Mouse (Mus musculus): Measurements from ENCODE around the gene Ganc.

The Ganc gene

GRCm38 (mm10) chr2:120501136-120501918 lies 97.6 kb downstream of the Ganc start:
- no peak for DNase-seq (ENCODE audit: low spot score in 2 of 2)

GRCm38 (mm10) chr2:120501931-120502604 lies 98.4 kb downstream of the Ganc start:
- DNase-seq (ENCODE audit: low spot score in 2 of 2): peak in 1 of 2 experiments; percentile 16

GRCm38 (mm10) chr2:120502605-120502990 lies 98.9 kb downstream of the Ganc start:
- DNase-seq (ENCODE audit: low spot score in 2 of 2): no peak

- DNase-seq (ENCODE audit: low spot score in 2 of 2): no peak
Measured at GRCm38 (mm10) chr2:120503094-120503493, 99.4 kb downstream of the Ganc start.

- no peak for DNase-seq (ENCODE audit: low spot score in 2 of 2)
Measured at GRCm38 (mm10) chr2:120503992-120504391, 100.3 kb downstream of the Ganc start.

Measured in natural killer cell, adult 2 months (primary cell).